Mouse (Mus musculus): ENCODE results near the gene Zdhhc6. TPM values are rescaled to one million over a fixed set of nuclear protein-coding genes. Genes with fewer than 3 reads are reported as not detected.

The Zdhhc6 gene
- polyA plus RNA-seq, 1 experiment from 2014 or later = 105 TPM

DNA sequence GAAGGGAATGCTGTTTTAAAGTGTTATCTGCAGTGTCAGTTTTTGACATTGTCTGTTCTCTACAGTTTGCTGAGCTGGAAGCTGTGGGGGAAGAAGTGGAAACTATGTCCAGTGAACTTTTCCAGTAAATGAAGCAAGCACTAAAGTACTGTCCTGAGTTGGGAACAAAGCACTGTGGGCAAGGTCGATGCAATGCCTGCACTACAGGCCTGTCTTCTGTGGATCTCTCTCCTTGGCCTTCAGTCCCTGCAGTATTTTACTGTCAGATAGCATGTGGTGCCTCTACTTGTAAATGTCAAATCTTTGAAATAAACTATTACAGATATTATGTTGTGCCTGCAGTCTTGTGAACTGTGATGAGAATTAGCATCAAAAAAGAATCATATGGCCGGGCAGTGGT lies 19.5 kb downstream of the Zdhhc6 start:
- DNase-seq (ENCODE audit: low spot score) (no peak), ATAC-seq (ENCODE audit: insufficient read depth, low FRiP score, low TSS enrichment) (no peak)
- Histone ChIP-seq H3K4me3 (ENCODE audit: low read depth, low read length) (no peak overlapping the region), H3K27ac (ENCODE audit: low read depth, low read length) (no peak overlapping the region), H3K27me3 (ENCODE audit: control insufficient read depth, insufficient read depth, low read length) (no peaks in the 10 kb centered on the region), H3K4me1 (ENCODE audit: control insufficient read depth, insufficient read depth, low read length) (no peaks in the 10 kb centered on the region), H3K4me2 (ENCODE audit: low read depth) (no peak overlapping the region), H3K9ac (ENCODE audit: low read length) (no peak overlapping the region), H3K9me3 (ENCODE audit: control insufficient read depth, low read length) (no peaks in the 10 kb centered on the region), H3K36me3 (ENCODE audit: control insufficient read depth, insufficient read depth, low read length) (peaks cover 1% of the 10 kb centered on the region)
- WGBS = 91% methylated on average over 2 of the region's 2 CpGs

DNA sequence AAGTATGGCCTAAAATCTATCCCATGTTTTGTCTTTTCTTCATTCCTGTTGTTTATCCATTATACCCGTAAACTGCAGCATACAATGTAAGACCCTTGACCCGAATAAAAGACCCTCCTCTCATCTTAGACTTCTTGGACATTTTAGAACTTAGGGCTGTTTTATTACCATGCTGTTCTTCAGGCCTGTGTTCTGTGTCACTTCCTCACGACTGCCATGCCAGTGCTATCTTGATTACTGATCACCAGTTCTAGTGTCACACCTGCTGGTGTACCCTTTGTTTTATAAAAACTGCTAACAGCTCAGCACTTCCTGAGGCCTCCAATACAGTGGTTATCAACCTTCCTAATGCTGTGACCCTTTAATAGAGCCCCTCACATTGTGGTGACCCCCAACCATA lies 20.3 kb downstream of the Zdhhc6 start:
- Histone ChIP-seq H3K9ac (ENCODE audit: low read length) (no peak overlapping the region), H3K4me1 (ENCODE audit: control insufficient read depth, insufficient read depth, low read length) (no peaks in the 10 kb centered on the region), H3K27ac (ENCODE audit: low read depth, low read length) (no peak overlapping the region), H3K4me2 (ENCODE audit: low read depth) (no peak overlapping the region), H3K9me3 (ENCODE audit: control insufficient read depth, low read length) (no peaks in the 10 kb centered on the region), H3K27me3 (ENCODE audit: control insufficient read depth, insufficient read depth, low read length) (no peaks in the 10 kb centered on the region), H3K4me3 (ENCODE audit: low read depth, low read length) (no peak overlapping the region), H3K36me3 (ENCODE audit: control insufficient read depth, insufficient read depth, low read length) (no peaks in the 10 kb centered on the region; the same call in 1 of the 2 replicates)
- ATAC-seq (ENCODE audit: insufficient read depth, low FRiP score, low TSS enrichment) = no peak
- WGBS = 91% methylated on average over 3 of the region's 3 CpGs
- no peak for DNase-seq (ENCODE audit: low spot score)

DNA sequence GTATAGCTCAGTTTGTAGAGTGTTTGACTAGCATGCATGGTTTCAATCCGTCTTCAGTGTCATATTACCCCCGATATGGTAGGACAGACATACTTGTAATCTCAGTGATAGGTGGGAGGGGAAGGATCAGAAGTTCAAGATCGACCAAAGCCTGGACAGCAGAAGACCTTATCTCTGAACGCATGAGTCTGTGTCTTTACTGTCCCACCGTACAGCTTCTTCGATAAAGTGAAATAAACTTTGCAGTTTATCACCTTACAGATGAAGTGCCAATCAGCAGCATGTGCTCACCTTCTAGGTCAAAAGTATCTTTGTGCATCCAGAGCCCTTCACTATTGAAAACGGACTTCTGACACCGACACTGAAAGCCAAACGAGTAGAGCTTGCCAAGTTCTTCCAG lies 20.8 kb downstream of the Zdhhc6 start:
- H3K4me2 ChIP-seq (ENCODE audit: low read depth) = no peak overlapping the region
- H3K36me3 ChIP-seq (ENCODE audit: control insufficient read depth, insufficient read depth, low read length) = no peaks in the 10 kb centered on the region; the same call in 1 of the 2 replicates
- H3K9me3 ChIP-seq (ENCODE audit: control insufficient read depth, low read length) = no peaks in the 10 kb centered on the region

DNA sequence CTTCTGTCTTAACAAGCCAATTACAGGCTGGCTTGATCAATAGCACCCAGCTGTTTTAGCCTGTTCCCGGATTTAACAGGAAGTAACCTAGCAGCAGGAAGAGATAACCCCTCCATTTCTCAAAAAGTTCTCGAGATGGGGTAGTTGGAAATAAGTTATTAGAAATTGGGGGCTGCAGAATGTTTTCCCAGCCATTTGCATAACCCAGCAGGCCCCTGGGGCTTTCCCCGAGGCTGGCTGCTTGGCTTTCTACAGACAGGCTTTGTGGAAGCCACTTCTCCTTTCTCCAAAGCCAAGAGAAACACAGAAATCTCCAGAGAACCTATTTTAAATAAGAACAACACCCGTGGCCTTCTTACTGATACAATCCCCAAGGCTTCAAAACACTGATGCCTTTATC lies 22.7 kb downstream of the Zdhhc6 start:
- no peak for ATAC-seq (ENCODE audit: insufficient read depth, low FRiP score, low TSS enrichment)
- no peaks in the 10 kb centered on the region for H3K27me3 ChIP-seq (ENCODE audit: control insufficient read depth, insufficient read depth, low read length)
- H3K9me3 ChIP-seq (ENCODE audit: control insufficient read depth, low read length) = no peaks in the 10 kb centered on the region
- no peak for DNase-seq (ENCODE audit: low spot score)
- no peaks in the 10 kb centered on the region for H3K4me1 ChIP-seq (ENCODE audit: control insufficient read depth, insufficient read depth, low read length)
- H3K36me3 ChIP-seq (ENCODE audit: control insufficient read depth, insufficient read depth, low read length) = no peaks in the 10 kb centered on the region; the same call in 1 of the 2 replicates
- no peak overlapping the region for H3K4me2 ChIP-seq (ENCODE audit: low read depth)
- no peak overlapping the region for H3K4me3 ChIP-seq (ENCODE audit: low read depth, low read length)
- no peak overlapping the region for H3K9ac ChIP-seq (ENCODE audit: low read length)
- WGBS = 41% methylated on average over 4 of the region's 4 CpGs
- no peak overlapping the region for H3K27ac ChIP-seq (ENCODE audit: low read depth, low read length)

More for the DNA sequence above, 20.8 kb downstream of the Zdhhc6 start:
- Histone ChIP-seq H3K27me3 (ENCODE audit: control insufficient read depth, insufficient read depth, low read length) (no peaks in the 10 kb centered on the region), H3K4me1 (ENCODE audit: control insufficient read depth, insufficient read depth, low read length) (no peaks in the 10 kb centered on the region), H3K4me3 (ENCODE audit: low read depth, low read length) (no peak overlapping the region), H3K27ac (ENCODE audit: low read depth, low read length) (no peak overlapping the region), H3K9ac (ENCODE audit: low read length) (no peak overlapping the region)
- WGBS = 91% methylated on average over 9 of the region's 9 CpGs
- DNase-seq (ENCODE audit: low spot score) = no peak
- no peak for ATAC-seq (ENCODE audit: insufficient read depth, low FRiP score, low TSS enrichment)

DNA sequence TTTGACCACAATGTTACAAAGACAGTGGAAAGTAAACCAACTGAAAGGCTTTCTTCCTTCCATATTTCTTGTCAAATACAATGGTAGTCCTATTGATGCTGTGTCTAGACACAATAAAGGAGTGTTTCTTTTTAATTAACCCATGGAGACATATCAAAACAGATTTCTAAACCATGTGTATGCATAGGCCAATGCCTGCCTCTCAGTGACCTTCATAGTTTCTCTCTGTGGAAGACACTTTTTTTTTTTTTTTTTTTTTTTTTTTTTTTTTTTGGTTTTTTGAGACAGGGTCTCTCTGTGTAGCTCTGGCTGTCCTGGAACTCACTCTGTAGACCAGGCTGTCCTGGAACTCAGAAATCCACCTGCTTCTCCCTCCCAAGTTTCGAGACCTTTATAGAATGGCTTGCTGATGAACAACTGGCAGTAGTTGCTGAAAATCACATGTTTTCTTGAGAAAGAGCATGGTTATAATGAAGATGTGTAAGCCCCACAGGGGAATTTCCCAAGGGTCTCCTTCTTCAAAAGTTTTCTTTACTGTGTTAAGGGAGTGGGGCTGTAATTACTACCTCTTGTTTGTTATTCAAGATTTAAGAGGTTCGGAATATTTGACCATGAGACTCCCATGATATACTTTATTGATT lies 23.5 kb downstream of the Zdhhc6 start:
- Histone ChIP-seq H3K4me3 (ENCODE audit: low read depth, low read length) (no peak overlapping the region), H3K4me1 (ENCODE audit: control insufficient read depth, insufficient read depth, low read length) (no peaks in the 10 kb centered on the region), H3K27me3 (ENCODE audit: control insufficient read depth, insufficient read depth, low read length) (no peaks in the 10 kb centered on the region), H3K27ac (ENCODE audit: low read depth, low read length) (no peak overlapping the region), H3K36me3 (ENCODE audit: control insufficient read depth, insufficient read depth, low read length) (no peaks in the 10 kb centered on the region; the same call in 1 of the 2 replicates), H3K9ac (ENCODE audit: low read length) (no peak overlapping the region), H3K9me3 (ENCODE audit: control insufficient read depth, low read length) (no peaks in the 10 kb centered on the region), H3K4me2 (ENCODE audit: low read depth) (no peak overlapping the region)
- ATAC-seq (ENCODE audit: insufficient read depth, low FRiP score, low TSS enrichment) (no peak), DNase-seq (ENCODE audit: low spot score) (no peak)
- 89% methylated on average over 2 of the region's 2 CpGs for WGBS

DNA sequence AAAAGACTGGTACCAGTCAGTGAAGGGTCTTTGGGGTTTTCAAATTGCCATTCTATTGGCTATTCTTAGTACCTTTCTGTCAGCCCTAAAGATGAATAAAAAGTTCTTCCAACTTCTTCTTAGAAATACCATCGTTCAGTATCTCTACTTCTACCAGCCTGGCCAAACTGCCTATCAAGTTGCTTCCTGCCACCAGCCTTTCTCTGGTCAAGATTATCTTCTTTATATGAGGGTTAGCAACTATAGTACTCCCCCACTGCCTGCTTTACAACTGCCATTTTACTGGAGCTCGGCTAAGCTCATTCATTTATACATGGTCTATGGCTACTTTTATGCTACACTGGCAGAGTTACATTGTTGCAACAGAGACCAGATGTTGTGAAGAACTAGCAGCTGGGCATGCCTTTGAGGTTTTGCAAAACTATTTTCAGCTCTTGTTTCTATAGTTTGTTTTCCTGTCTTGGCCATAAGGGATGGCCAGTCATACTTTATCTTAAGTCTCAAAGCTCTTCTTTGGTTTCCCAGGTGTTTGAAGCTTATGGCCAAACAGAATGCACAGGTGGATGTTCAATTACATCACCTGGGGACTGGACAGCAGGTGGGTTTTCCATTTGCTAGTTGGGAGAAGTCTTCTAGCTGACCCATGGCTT lies 25.1 kb downstream of the Zdhhc6 start:
- Histone ChIP-seq H3K9ac (ENCODE audit: low read length) (no peak overlapping the region), H3K27me3 (ENCODE audit: control insufficient read depth, insufficient read depth, low read length) (no peaks in the 10 kb centered on the region), H3K4me2 (ENCODE audit: low read depth) (no peak overlapping the region), H3K36me3 (ENCODE audit: control insufficient read depth, insufficient read depth, low read length) (no peaks in the 10 kb centered on the region), H3K27ac (ENCODE audit: low read depth, low read length) (no peak overlapping the region), H3K9me3 (ENCODE audit: control insufficient read depth, low read length) (no peaks in the 10 kb centered on the region), H3K4me1 (ENCODE audit: control insufficient read depth, insufficient read depth, low read length) (no peaks in the 10 kb centered on the region), H3K4me3 (ENCODE audit: low read depth, low read length) (no peak overlapping the region)
- no peak for DNase-seq (ENCODE audit: low spot score)
- 86% methylated on average over 2 of the region's 2 CpGs for WGBS
- ATAC-seq (ENCODE audit: insufficient read depth, low FRiP score, low TSS enrichment) = no peak

DNA sequence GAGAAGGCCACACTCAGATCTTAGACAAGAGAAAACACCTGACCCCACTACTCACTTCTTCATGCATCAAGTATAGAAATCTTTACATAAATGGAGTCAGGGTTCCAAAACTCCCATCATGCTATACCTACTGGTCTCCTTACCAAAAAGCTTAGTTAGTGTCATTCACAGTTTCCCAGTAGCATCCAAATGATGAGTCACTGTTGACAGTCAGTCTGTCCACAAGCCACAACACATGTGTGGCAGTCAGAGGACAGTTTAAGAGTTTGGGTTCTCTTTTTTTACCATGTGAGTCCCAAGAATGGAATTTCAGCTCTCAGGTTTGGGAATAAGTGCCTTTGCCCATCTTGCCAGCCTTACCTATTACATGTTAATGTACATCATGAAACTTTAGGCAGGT lies 26.9 kb downstream of the Zdhhc6 start:
- Histone ChIP-seq H3K4me1 (ENCODE audit: control insufficient read depth, insufficient read depth, low read length) (no peaks in the 10 kb centered on the region), H3K27ac (ENCODE audit: low read depth, low read length) (no peak overlapping the region), H3K9me3 (ENCODE audit: control insufficient read depth, low read length) (no peaks in the 10 kb centered on the region), H3K4me3 (ENCODE audit: low read depth, low read length) (no peak overlapping the region), H3K4me2 (ENCODE audit: low read depth) (no peak overlapping the region), H3K36me3 (ENCODE audit: control insufficient read depth, insufficient read depth, low read length) (no peaks in the 10 kb centered on the region), H3K9ac (ENCODE audit: low read length) (no peak overlapping the region), H3K27me3 (ENCODE audit: control insufficient read depth, insufficient read depth, low read length) (no peaks in the 10 kb centered on the region)
- DNase-seq (ENCODE audit: low spot score) = no peak
- no peak for ATAC-seq (ENCODE audit: insufficient read depth, low FRiP score, low TSS enrichment)

DNA sequence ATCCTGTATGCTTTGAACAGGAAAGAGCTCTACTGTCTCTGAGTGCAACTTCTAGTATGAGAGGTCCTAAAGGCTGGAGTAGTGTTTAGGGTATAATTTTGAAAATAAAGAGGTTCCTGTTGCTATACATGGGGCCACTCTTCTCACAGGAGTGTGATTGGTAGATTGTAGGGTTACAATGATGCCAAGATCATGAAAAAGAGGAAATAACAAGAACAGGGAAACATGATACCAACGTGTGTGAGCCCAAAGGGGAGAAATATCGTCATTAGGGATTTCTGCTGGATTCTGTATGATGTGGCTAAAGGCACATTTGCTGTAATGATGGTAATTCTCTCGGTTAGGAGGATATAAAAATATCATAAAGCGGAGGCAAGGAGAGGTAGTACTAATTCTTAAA lies 29.8 kb downstream of the Zdhhc6 start:
- 93% methylated on average over 4 of the region's 4 CpGs for WGBS
- no peak for ATAC-seq (ENCODE audit: insufficient read depth, low FRiP score, low TSS enrichment)
- H3K4me1 ChIP-seq (ENCODE audit: control insufficient read depth, insufficient read depth, low read length) = no peaks in the 10 kb centered on the region

DNA sequence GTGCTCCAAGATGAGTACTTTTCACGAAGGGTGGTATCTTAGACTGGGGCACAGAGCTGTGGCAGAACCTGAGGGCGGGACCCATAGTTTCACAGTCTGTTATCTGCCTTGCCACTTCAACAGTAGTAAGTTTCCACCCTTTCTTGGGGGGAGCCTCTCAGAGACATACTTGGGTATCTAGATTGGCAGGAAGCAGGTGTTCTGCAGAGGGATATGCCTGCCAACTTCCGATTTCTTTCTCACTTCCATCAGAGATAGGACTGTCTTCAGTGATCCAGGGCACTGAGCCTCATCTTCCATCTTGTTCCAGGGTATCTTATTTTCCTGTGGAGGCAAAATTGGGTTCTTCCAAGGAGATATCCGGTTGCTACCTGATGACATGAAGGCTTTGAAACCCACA lies 31.7 kb downstream of the Zdhhc6 start:
- H3K9me3 ChIP-seq (ENCODE audit: control insufficient read depth, low read length) = no peaks in the 10 kb centered on the region
- no peaks in the 10 kb centered on the region for H3K4me1 ChIP-seq (ENCODE audit: control insufficient read depth, insufficient read depth, low read length)
- H3K9ac ChIP-seq (ENCODE audit: low read length) = no peak overlapping the region
- H3K27ac ChIP-seq (ENCODE audit: low read depth, low read length) = no peak overlapping the region
- H3K4me3 ChIP-seq (ENCODE audit: low read depth, low read length) = no peak overlapping the region
- H3K36me3 ChIP-seq (ENCODE audit: control insufficient read depth, insufficient read depth, low read length) = no peaks in the 10 kb centered on the region
- H3K4me2 ChIP-seq (ENCODE audit: low read depth) = no peak overlapping the region
- ATAC-seq (ENCODE audit: insufficient read depth, low FRiP score, low TSS enrichment) = no peak
- 94% methylated on average over 4 of the region's 4 CpGs for WGBS
- no peaks in the 10 kb centered on the region for H3K27me3 ChIP-seq (ENCODE audit: control insufficient read depth, insufficient read depth, low read length)
- no peak for DNase-seq (ENCODE audit: low spot score)

More for the DNA sequence above, 29.8 kb downstream of the Zdhhc6 start:
- Histone ChIP-seq H3K27ac (ENCODE audit: low read depth, low read length) (no peak overlapping the region), H3K4me3 (ENCODE audit: low read depth, low read length) (no peak overlapping the region), H3K27me3 (ENCODE audit: control insufficient read depth, insufficient read depth, low read length) (no peaks in the 10 kb centered on the region), H3K4me2 (ENCODE audit: low read depth) (no peak overlapping the region), H3K9ac (ENCODE audit: low read length) (no peak overlapping the region), H3K36me3 (ENCODE audit: control insufficient read depth, insufficient read depth, low read length) (no peaks in the 10 kb centered on the region), H3K9me3 (ENCODE audit: control insufficient read depth, low read length) (no peaks in the 10 kb centered on the region)
- no peak for DNase-seq (ENCODE audit: low spot score)
